Comparison of ENCODE assay signal across 8 mouse cellular contexts in the genomic region with DNA sequence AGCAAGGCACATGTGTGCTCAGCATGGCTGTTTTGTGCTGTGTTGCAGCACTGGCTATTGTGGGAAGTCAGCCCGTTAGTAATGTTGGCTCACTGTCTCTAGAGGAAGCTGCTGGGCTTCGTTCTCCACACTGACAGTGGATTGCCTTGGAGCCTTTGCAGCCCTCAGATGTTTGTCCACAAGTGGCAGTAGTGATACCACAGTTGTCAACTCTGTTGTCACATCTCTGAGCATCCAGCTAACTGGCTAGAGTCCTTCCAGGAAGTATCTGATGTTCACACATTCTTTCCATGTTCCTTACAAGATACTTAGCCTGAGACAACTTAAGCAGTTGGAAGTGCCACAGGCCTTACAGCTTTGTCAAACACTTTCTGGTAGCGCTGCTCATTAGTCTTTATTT. TPM values are rescaled to one million over a fixed set of nuclear protein-coding genes. Genes with fewer than 3 reads are reported as not detected.
DNase-seq lines count a peak whose midpoint lies in the region; ATAC-seq and TF ChIP-seq lines count a peak whose summit lies in the region.

No protein-coding gene starts in this region.

- H3K4me3 ChIP-seq in forebrain, postnatal 0 days (ENCODE audit: low read depth, low read length), result no peak overlapping the region
- no peak overlapping the region for H3K4me3 ChIP-seq in forebrain, embryonic 16.5 days (replicated peaks; ENCODE audit: low read length)
- peak overlapping the region; percentile 96; the same call in 1 of the 2 replicates for H3K4me3 ChIP-seq in midbrain, embryonic 10.5 days
- H3K4me3 ChIP-seq in midbrain, embryonic 13.5 days (replicated peaks), result no peak overlapping the region
- H3K4me3 ChIP-seq in liver, embryonic 16.5 days (ENCODE audit: low read depth, low read length), result no peak overlapping the region

- no peak overlapping the region for H3K4me2 ChIP-seq in forebrain, postnatal 0 days (ENCODE audit: low read depth)
- H3K4me2 ChIP-seq in forebrain, embryonic 16.5 days (ENCODE audit: low read length), result no peak overlapping the region
- H3K4me2 ChIP-seq in midbrain, embryonic 13.5 days (replicated peaks), result no peak overlapping the region
- peak overlapping the region; percentile 82; the same call in 1 of the 2 replicates for H3K4me2 ChIP-seq in liver, embryonic 16.5 days (ENCODE audit: low read depth, low read length)

- H3K27ac ChIP-seq in forebrain, postnatal 0 days (ENCODE audit: low read depth, low read length), result no peak overlapping the region
- no peak overlapping the region for H3K27ac ChIP-seq in forebrain, embryonic 16.5 days (ENCODE audit: low read length)
- no peak overlapping the region for H3K27ac ChIP-seq in midbrain, embryonic 10.5 days (replicated peaks)
- no peak overlapping the region for H3K27ac ChIP-seq in midbrain, embryonic 13.5 days
- H3K27ac ChIP-seq in liver, embryonic 16.5 days (ENCODE audit: low read length), result no peak overlapping the region

- DNase-seq in forebrain, postnatal 0 days, result no peak
- DNase-seq in midbrain, embryonic 10.5 days (ENCODE audit: low spot score), result no peak
- DNase-seq in T-cell, adult 2 months (ENCODE audit: low spot score), result peak; percentile 3
- no peak for DNase-seq in urinary bladder, postnatal 14 days (ENCODE audit: low spot score)
- no peak for DNase-seq in yolk sac, embryonic 10.5 days (ENCODE audit: low spot score)

- peak; percentile 15; the same call in 1 of the 2 replicates for TF ChIP-seq CTCF in forebrain, postnatal 0 days (IDR thresholded peaks at IDR 0.05; ENCODE audit: low read depth)

- no peak overlapping the region for H3K9ac ChIP-seq in forebrain, postnatal 0 days
- no peak overlapping the region for H3K9ac ChIP-seq in forebrain, embryonic 16.5 days (replicated peaks; ENCODE audit: low read depth, low read length)
- H3K9ac ChIP-seq in midbrain, embryonic 13.5 days (replicated peaks), result no peak overlapping the region
- H3K9ac ChIP-seq in liver, embryonic 16.5 days (ENCODE audit: low read depth, low read length), result no peak overlapping the region

- peaks cover 4% of the 10 kb centered on the region; the same call in 1 of the 2 replicates for H3K4me1 ChIP-seq in forebrain, postnatal 0 days (ENCODE audit: insufficient read depth)
- peaks cover 12% of the 10 kb centered on the region for H3K4me1 ChIP-seq in forebrain, embryonic 16.5 days (replicated peaks; ENCODE audit: control insufficient read depth, insufficient read depth, low read length)
- H3K4me1 ChIP-seq in midbrain, embryonic 10.5 days, result peaks cover 25% of the 10 kb centered on the region
- H3K4me1 ChIP-seq in midbrain, embryonic 13.5 days (replicated peaks), result peaks cover 22% of the 10 kb centered on the region
- H3K4me1 ChIP-seq in liver, embryonic 16.5 days (ENCODE audit: control insufficient read depth, low read depth, low read length), result peaks cover 13% of the 10 kb centered on the region

- H3K36me3 ChIP-seq in forebrain, postnatal 0 days (ENCODE audit: insufficient read depth), result no peaks in the 10 kb centered on the region
- no peaks in the 10 kb centered on the region for H3K36me3 ChIP-seq in forebrain, embryonic 16.5 days (ENCODE audit: control insufficient read depth, insufficient read depth)
- no peaks in the 10 kb centered on the region for H3K36me3 ChIP-seq in midbrain, embryonic 10.5 days
- H3K36me3 ChIP-seq in midbrain, embryonic 13.5 days, result no peaks in the 10 kb centered on the region; the same call in 1 of the 2 replicates
- H3K36me3 ChIP-seq in liver, embryonic 16.5 days (ENCODE audit: control insufficient read depth, insufficient read depth), result no peaks in the 10 kb centered on the region

- ATAC-seq in forebrain, postnatal 0 days, result no peak
- ATAC-seq in forebrain, embryonic 16.5 days, result no peak
- no peak for ATAC-seq in midbrain, embryonic 13.5 days
- ATAC-seq in liver, embryonic 16.5 days (ENCODE audit: low read depth), result no peak

- H3K27me3 ChIP-seq in forebrain, postnatal 0 days (ENCODE audit: insufficient read depth, low read length), result no peaks in the 10 kb centered on the region
- no peaks in the 10 kb centered on the region for H3K27me3 ChIP-seq in forebrain, embryonic 16.5 days (replicated peaks; ENCODE audit: control insufficient read depth, insufficient read depth, low read length)
- H3K27me3 ChIP-seq in midbrain, embryonic 10.5 days (ENCODE audit: low read depth, poor library complexity, severe bottlenecking), result no peaks in the 10 kb centered on the region
- no peaks in the 10 kb centered on the region for H3K27me3 ChIP-seq in midbrain, embryonic 13.5 days
- H3K27me3 ChIP-seq in liver, embryonic 16.5 days (ENCODE audit: control insufficient read depth, insufficient read depth, low read depth, low read length), result no peaks in the 10 kb centered on the region

- WGBS in forebrain, postnatal 0 days, result 43% methylated on average over 3 of the region's 3 CpGs
- 49% methylated on average over 3 of the region's 3 CpGs for WGBS in forebrain, embryonic 16.5 days
- 71% methylated on average over 3 of the region's 3 CpGs for WGBS in midbrain, embryonic 10.5 days
- WGBS in midbrain, embryonic 13.5 days, result 55% methylated on average over 3 of the region's 3 CpGs
- 54% methylated on average over 3 of the region's 3 CpGs for WGBS in liver, embryonic 16.5 days (ENCODE audit: insufficient replicate concordance)

- H3K9me3 ChIP-seq in forebrain, postnatal 0 days (ENCODE audit: low read length), result no peaks in the 10 kb centered on the region
- no peaks in the 10 kb centered on the region for H3K9me3 ChIP-seq in forebrain, embryonic 16.5 days (ENCODE audit: control insufficient read depth, low read length)
- no peaks in the 10 kb centered on the region for H3K9me3 ChIP-seq in midbrain, embryonic 10.5 days (replicated peaks)
- H3K9me3 ChIP-seq in midbrain, embryonic 13.5 days, result no peaks in the 10 kb centered on the region
- H3K9me3 ChIP-seq in liver, embryonic 16.5 days (replicated peaks; ENCODE audit: control insufficient read depth, low read length), result no peaks in the 10 kb centered on the region

RNA-seq across cellular contexts. Expression of a gene that starts 2.0 kb away (rescaled TPM):
- 243 and 278 TPM in 2 replicates for total RNA-seq in forebrain, postnatal 0 days (2014; rRNA removed)
- 58.7 and 95.6 TPM in 2 replicates for polyA plus RNA-seq in forebrain, postnatal 0 days (2015; fragmentation: Nextera tagmentation; extraction: Ambion mirVana)
- polyA plus RNA-seq in forebrain, embryonic 16.5 days (2015; fragmentation: Nextera tagmentation; extraction: Ambion mirVana), result 138 and 143 TPM in 2 replicates
- polyA plus RNA-seq in midbrain, embryonic 10.5 days (2016; fragmentation: Nextera tagmentation; extraction: Ambion mirVana), result 32.9 and 44.5 TPM in 2 replicates
- 108 and 113 TPM in 2 replicates for polyA plus RNA-seq in midbrain, embryonic 13.5 days (2015; fragmentation: Nextera tagmentation; extraction: Ambion mirVana)
- polyA plus RNA-seq in liver, embryonic 16.5 days (2015; fragmentation: Nextera tagmentation; extraction: Ambion mirVana), result 8.7 and 9.3 TPM in 2 replicates

RNA-seq across cellular contexts. Expression of a gene that starts 35.2 kb away (rescaled TPM):
- 20.7 and 34.7 TPM in 2 replicates for total RNA-seq in forebrain, postnatal 0 days (2014; rRNA removed)
- polyA plus RNA-seq in forebrain, postnatal 0 days (2015; fragmentation: Nextera tagmentation; extraction: Ambion mirVana), result 28.8 and 29.3 TPM in 2 replicates
- 44.6 and 48.1 TPM in 2 replicates for polyA plus RNA-seq in forebrain, embryonic 16.5 days (2015; fragmentation: Nextera tagmentation; extraction: Ambion mirVana)
- polyA plus RNA-seq in midbrain, embryonic 10.5 days (2016; fragmentation: Nextera tagmentation; extraction: Ambion mirVana), result 52.2 and 58.6 TPM in 2 replicates
- polyA plus RNA-seq in midbrain, embryonic 13.5 days (2015; fragmentation: Nextera tagmentation; extraction: Ambion mirVana), result 39.7 and 42.8 TPM in 2 replicates
- polyA plus RNA-seq in liver, embryonic 16.5 days (2015; fragmentation: Nextera tagmentation; extraction: Ambion mirVana), result 38.9 and 42.5 TPM in 2 replicates
